ENCODE assay signal across 10 mouse cellular contexts in genomic region chr3:84288931-84289330, GRCm38 (mm10). TPM values are rescaled to one million over a fixed set of nuclear protein-coding genes. Genes with fewer than 3 reads are reported as not detected.
"Had no signal": no experiment of that assay in that cellular context is flagged by ENCODE, and none has a peak within 500 bp of the region (broad histone marks: within the 10 kb centered on the region; RNA-seq: fewer than 3 reads in every experiment).

No protein-coding gene starts in this region.

- ATAC-seq: liver, embryonic 12.5 days had no signal

- DNase-seq: kidney, adult 11 months; kidney, adult 9 months; kidney, postnatal 36 days; lung, embryonic 14.5 days; lung, postnatal 10 days; lung, postnatal 4 days; midbrain, embryonic 14.5 days; thymus, postnatal 36 days had no signal

RNA-seq across cellular contexts. Expression of gene Trim2, which starts 17.7 kb away (rescaled TPM):
- total RNA-seq: monocyte, adult 5-6 weeks had no signal
